Mouse (Mus musculus) liver, embryonic 15.5 days (tissue): ENCODE results near the gene Slc35d3. TPM values are rescaled to one million over a fixed set of nuclear protein-coding genes. Genes with fewer than 3 reads are reported as not detected.

Experiments used
- polyA plus RNA-seq: library from polyadenylated mRNA; unstranded; fragments of >200 nt; fragmentation: Nextera tagmentation; extraction: Ambion mirVana; gene quantifications from 2 replicates; pipeline ENCODE4 v1.2.1, GENCODE M21; 2015

Gene Slc35d3
- polyA plus RNA-seq, 1 experiment from 2014 or later: 2.0 TPM

Other genes with a start within 250 kb of the Slc35d3 start
- gene Il22ra2, start 229.5 kb downstream of the Slc35d3 start, polyA plus RNA-seq: 0.05 TPM in 1 of 2 replicates, not detected in the other
- 0.05 and 0.07 TPM in 2 replicates for gene Il20ra, start 138.9 kb downstream of the Slc35d3 start, polyA plus RNA-seq
- 27.7 and 28.9 TPM in 2 replicates for gene Pex7, start 56.2 kb upstream of the Slc35d3 start, polyA plus RNA-seq
- gene Map3k5, start 83.0 kb upstream of the Slc35d3 start, polyA plus RNA-seq: 0.79 and 0.85 TPM in 2 replicates